Mouse (Mus musculus) thymus, adult 2 months (tissue): Measurements from ENCODE around the gene Cnpy2. TPM values are rescaled to one million over a fixed set of nuclear protein-coding genes. Genes with fewer than 3 reads are reported as not detected.
A peak's percentile ranks its signal among the peaks of the same experiment; 100 is the strongest.
"Not testable (repeated sequence)": the region's sequence is repeated elsewhere in the genome, so short reads cannot be mapped to it uniquely, and the experiment has no call there.

ENCODE experiments used
- DNase-seq: peaks from one replicate; pipeline ENCODE4 v3.0.0; 2021
- H3K27ac ChIP-seq: fragments of 200-500 bp; 2 replicates; pipeline ENCODE4 v1.5.1; 2012; ENCODE audit warnings: low read length, control low read depth; ENCODE audit not compliant: control insufficient read depth, insufficient read depth
- H3K27me3 ChIP-seq: fragments of 200-500 bp; 2 replicates; pipeline ENCODE4 v1.6.1; 2012; ENCODE audit warnings: mild to moderate bottlenecking, low read length, moderate library complexity, mixed read lengths; ENCODE audit not compliant: control insufficient read depth, insufficient read depth
- H3K36me3 ChIP-seq: fragments of 200-500 bp; 2 replicates; pipeline ENCODE4 v1.6.1; 2012; ENCODE audit warnings: mild to moderate bottlenecking, low read length, moderate library complexity; ENCODE audit not compliant: control insufficient read depth, insufficient read depth
- H3K4me1 ChIP-seq: fragments of 200-500 bp; replicated peaks from 2 replicates; pipeline ENCODE4 v1.6.1; 2012; ENCODE audit warnings: low read length; ENCODE audit not compliant: control insufficient read depth, insufficient read depth
- H3K4me3 ChIP-seq: fragments of 200-500 bp; 2 replicates; pipeline ENCODE4 v1.5.1; 2012; ENCODE audit warnings: mild to moderate bottlenecking, low read length, control low read depth, moderate library complexity; ENCODE audit not compliant: control insufficient read depth, insufficient read depth
- CTCF ChIP-seq: fragments of 200-500 bp; IDR thresholded peaks from 2 replicates; pipeline ENCODE4 v1.5.1; 2012; ENCODE audit warnings: mild to moderate bottlenecking, control low read depth, low read length, moderate library complexity, borderline replicate concordance; ENCODE audit not compliant: control insufficient read depth, poor library complexity, insufficient read depth; ENCODE audit errors: extremely low read depth
- POLR2A ChIP-seq: fragments of 200-500 bp; IDR thresholded peaks from 2 replicates; pipeline ENCODE4 v1.6.1; 2012; ENCODE audit warnings: mild to moderate bottlenecking, low read length, control low read depth, moderate library complexity; ENCODE audit not compliant: control insufficient read depth, poor library complexity, insufficient read depth; ENCODE audit errors: extremely low read depth
- WGBS: fragments of 180-500 bp; shearing (Covaris S2); methylation state at CpG from one replicate; pipeline ENCODE4 v1.1.7; 2018; 5-methylcytosine and 5-hydroxymethylcytosine counted together
- polyA plus RNA-seq: library from polyadenylated mRNA; depleted of rRNA; stranded (reverse); fragments of >200 nt; gene quantifications from 2 replicates; pipeline ENCODE4 v1.2.3, GENCODE M21; 2012

Gene Cnpy2
- polyA plus RNA-seq, 1 experiment: 41.7 TPM

- no peak for DNase-seq
- no peak for TF ChIP-seq POLR2A
- no peak for TF ChIP-seq CTCF
- Histone ChIP-seq H3K36me3 (peaks cover 43% of the 10 kb centered on the region), H3K27me3 (no peaks in the 10 kb centered on the region), H3K27ac (no peak overlapping the region), H3K4me3 (no peak overlapping the region), H3K4me1 (no peaks in the 10 kb centered on the region)
- 93% methylated on average over 11 of the region's 11 CpGs for WGBS
These were observed 12.1 kb upstream of the Cnpy2 start for GRCm38 (mm10) chr10:128310177-128310576.

GRCm38 (mm10) chr10:128310902-128311301, 11.4 kb upstream of the Cnpy2 start:
- no peaks in the 10 kb centered on the region for H3K27me3 ChIP-seq
- no peak overlapping the region for H3K27ac ChIP-seq
- WGBS: 72% methylated on average over 4 of the region's 4 CpGs
- H3K36me3 ChIP-seq: peaks cover 51% of the 10 kb centered on the region
- no peak for DNase-seq
- no peak overlapping the region for H3K4me3 ChIP-seq
- no peaks in the 10 kb centered on the region for H3K4me1 ChIP-seq
- TF ChIP-seq CTCF: no peak
- TF ChIP-seq POLR2A: no peak

- H3K27ac ChIP-seq: no peak overlapping the region
- H3K4me1 ChIP-seq: no peaks in the 10 kb centered on the region
- H3K27me3 ChIP-seq: no peaks in the 10 kb centered on the region; the same call in 1 of the 2 replicates
- WGBS: 98% methylated on average over 8 of the region's 8 CpGs
- H3K4me3 ChIP-seq: no peak overlapping the region
- no peak for TF ChIP-seq POLR2A
- no peak for TF ChIP-seq CTCF
- H3K36me3 ChIP-seq: peaks cover 81% of the 10 kb centered on the region
- DNase-seq: no peak
These were observed 6.7 kb upstream of the Cnpy2 start for GRCm38 (mm10) chr10:128315578-128315977.

GRCm38 (mm10) chr10:128321641-128322040, 618 bp upstream of the Cnpy2 start:
- no peaks in the 10 kb centered on the region; the same call in 1 of the 2 replicates for H3K27me3 ChIP-seq
- no peak overlapping the region for H3K4me3 ChIP-seq
- peaks cover 7% of the 10 kb centered on the region for H3K4me1 ChIP-seq
- no peak for TF ChIP-seq CTCF
- no peak for TF ChIP-seq POLR2A
- peaks cover 45% of the 10 kb centered on the region for H3K36me3 ChIP-seq
- WGBS: 65% methylated on average over 12 of the region's 12 CpGs
- DNase-seq: no peak
- H3K27ac ChIP-seq: no peak overlapping the region

- 30% methylated on average over 8 of the region's 8 CpGs for WGBS
- Histone ChIP-seq H3K27ac (peak overlapping the region; percentile 60), H3K27me3 (no peaks in the 10 kb centered on the region; the same call in 1 of the 2 replicates), H3K36me3 (peaks cover 39% of the 10 kb centered on the region), H3K4me3 (peak overlapping the region; percentile 95), H3K4me1 (peaks cover 7% of the 10 kb centered on the region)
- TF ChIP-seq POLR2A (no peak), CTCF (no peak)
- no peak for DNase-seq
These were observed 1.3 kb downstream of the Cnpy2 start for GRCm38 (mm10) chr10:128323516-128323915.

- 92% methylated on average over 8 of the region's 8 CpGs for whole genome bisulfite sequencing
- Histone ChIP-seq H3K27ac (no peak overlapping the region), H3K4me1 (peaks cover 7% of the 10 kb centered on the region), H3K27me3 (no peaks in the 10 kb centered on the region), H3K36me3 (peaks cover 19% of the 10 kb centered on the region), H3K4me3 (no peak overlapping the region)
- no peak for DNase-seq
- TF ChIP-seq CTCF (no peak), POLR2A (no peak)
These were observed 4.6 kb downstream of the Cnpy2 start for GRCm38 (mm10) chr10:128326825-128327224.

GRCm38 (mm10) chr10:128327610-128328009, 5.4 kb downstream of the Cnpy2 start:
- no peaks in the 10 kb centered on the region for H3K27me3 ChIP-seq
- WGBS: 82% methylated on average over 10 of the region's 10 CpGs
- no peak for TF ChIP-seq CTCF
- TF ChIP-seq POLR2A: no peak
- H3K4me3 ChIP-seq: no peak overlapping the region
- H3K27ac ChIP-seq: no peak overlapping the region
- peaks cover 7% of the 10 kb centered on the region for H3K4me1 ChIP-seq
- DNase-seq: no peak
- H3K36me3 ChIP-seq: peaks cover 19% of the 10 kb centered on the region

- not testable (repeated sequence) for H3K36me3 ChIP-seq, H3K4me3 ChIP-seq, H3K4me1 ChIP-seq, DNase-seq, H3K27me3 ChIP-seq, H3K27ac ChIP-seq
- WGBS: 73% methylated on average over 6 of the region's 6 CpGs
These were observed 10.3 kb downstream of the Cnpy2 start for GRCm38 (mm10) chr10:128332358-128333249.
